Mouse (Mus musculus) bone marrow, adult 2 months (tissue): Measurements from ENCODE around the gene Cldn15.

Experiments
- CTCF ChIP-seq: fragments of 200-500 bp; IDR thresholded peaks from 2 replicates; pipeline ENCODE4 v1.5.1; 2011; ENCODE audit warnings: low read length, control low read depth; ENCODE audit not compliant: control insufficient read depth, insufficient read depth
- POLR2A ChIP-seq: fragments of 200-500 bp; IDR thresholded peaks from 2 replicates; pipeline ENCODE4 v1.6.1; 2011; ENCODE audit warnings: low read depth, mild to moderate bottlenecking, control low read depth, low read length, borderline replicate concordance; ENCODE audit not compliant: control insufficient read depth

- TF ChIP-seq CTCF (no peak), POLR2A (no peak)
These were observed 23.4 kb downstream of the Cldn15 start for GRCm38 (mm10) chr5:136989801-136990200.
